ENCODE assay signal across 22 mouse cellular contexts in the genomic region with DNA sequence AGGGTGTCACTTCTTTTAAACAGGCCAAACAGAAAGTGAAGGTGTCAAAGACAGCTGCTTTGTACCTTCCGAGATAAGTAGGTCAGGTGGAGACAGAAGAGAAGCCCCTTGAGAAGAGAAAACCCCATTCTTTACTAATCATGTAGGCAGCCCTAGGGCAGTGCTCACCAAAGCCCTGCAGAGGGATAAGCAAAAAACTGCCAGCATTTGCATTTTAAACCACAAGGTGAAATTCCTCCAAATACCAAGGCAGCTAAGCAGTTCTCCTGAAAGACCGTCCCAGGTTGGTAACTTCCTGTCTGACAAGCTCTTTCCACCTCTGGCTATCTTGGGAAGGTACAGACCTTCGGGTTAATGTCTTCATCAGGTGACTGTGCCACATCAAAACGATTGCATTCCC. TPM values are rescaled to one million over a fixed set of nuclear protein-coding genes. Genes with fewer than 3 reads are reported as not detected.
"Had no signal": no experiment of that assay in that cellular context is flagged by ENCODE, and none has a peak within 500 bp of the region (broad histone marks: within the 10 kb centered on the region; RNA-seq: fewer than 3 reads in every experiment).

No protein-coding gene starts in this region.

- ATAC-seq: inflammation-experienced regulatory T-cells, adult 6 months; intestine, postnatal 0 days had no signal

- H3K9ac ChIP-seq: liver, embryonic 13.5 days; stomach, embryonic 15.5 days had no signal

- H3K36me3 ChIP-seq: liver, embryonic 13.5 days; neural tube, embryonic 13.5 days; stomach, embryonic 15.5 days had no signal

- H3K4me2 ChIP-seq: liver, embryonic 13.5 days; midbrain, embryonic 11.5 days; neural tube, embryonic 13.5 days; stomach, embryonic 15.5 days had no signal

- DNase-seq: kidney, adult 2 months; kidney, postnatal 25 days; layer of hippocampus, postnatal 36 days; liver, embryonic 13.5 days; lung, adult 2 months; lung, postnatal 14 days; lung, postnatal 4 days; midbrain, embryonic 14.5 days; retina, postnatal 1 day; right cerebral cortex, postnatal 25 days; spleen, adult 18-20 months had no signal

- H3K27ac ChIP-seq: kidney, postnatal 0 days; left cerebral cortex, adult 2 months; liver, embryonic 13.5 days; neural tube, embryonic 13.5 days; stomach, embryonic 15.5 days had no signal

- H3K9me3 ChIP-seq: liver, embryonic 13.5 days; neural tube, embryonic 13.5 days; stomach, embryonic 15.5 days had no signal

- H3K4me3 ChIP-seq: left cerebral cortex, adult 2 months; liver, embryonic 13.5 days; myocyte; neural tube, embryonic 13.5 days; stomach, embryonic 15.5 days had no signal

- H3K27me3 ChIP-seq: neural tube, embryonic 13.5 days; stomach, embryonic 15.5 days had no signal

RNA-seq across cellular contexts. Expression of a gene that starts 20.9 kb away (rescaled TPM):
- polyA plus RNA-seq: inflammation-experienced regulatory T-cells, adult 6 months; intestine, postnatal 0 days; liver, adult 2 months; liver, embryonic 13.5 days; liver, embryonic 16.5 days; myocyte had no signal

RNA-seq across cellular contexts. Expression of a gene that starts 27.1 kb away (rescaled TPM):
- polyA plus RNA-seq: large intestine, adult 2 months; liver, adult 2 months had no signal
